Mouse (Mus musculus) lung, embryonic 15.5 days (tissue): Measurements from ENCODE around the gene Ccl7. TPM values are rescaled to one million over a fixed set of nuclear protein-coding genes. Genes with fewer than 3 reads are reported as not detected.

Experiments used
- ATAC-seq: fragments of 200-750 bp; cut with Nextera tagmentation; 2 replicates; pipeline ENCODE4 v1.8.0; 2017; ENCODE audit warnings: moderate number of reproducible peaks, borderline replicate concordance; ENCODE audit not compliant: low FRiP score, low TSS enrichment; ENCODE audit errors: extremely low read depth
- H3K27ac ChIP-seq: fragments of 300-500 bp; sonication (generic); 2 replicates; pipeline ENCODE4 v1.5.1; 2015; ENCODE audit warnings: moderate library complexity, mild to moderate bottlenecking, inconsistent platforms
- H3K27me3 ChIP-seq: fragments of 300-500 bp; sonication (generic); 2 replicates; pipeline ENCODE4 v1.6.1; 2015; ENCODE audit warnings: inconsistent platforms
- H3K36me3 ChIP-seq: fragments of 300-500 bp; sonication (generic); 2 replicates; pipeline ENCODE4 v1.6.1; 2015; ENCODE audit warnings: inconsistent platforms
- H3K4me1 ChIP-seq: fragments of 300-500 bp; sonication (generic); 2 replicates; pipeline ENCODE4 v1.6.1; 2015; ENCODE audit warnings: inconsistent platforms
- H3K4me2 ChIP-seq: fragments of 300-500 bp; sonication (generic); 2 replicates; pipeline ENCODE4 v1.6.1; 2015; ENCODE audit warnings: inconsistent platforms, mild to moderate bottlenecking, moderate library complexity
- H3K4me3 ChIP-seq: fragments of 300-500 bp; sonication (generic); 2 replicates; pipeline ENCODE4 v1.5.1; 2015; ENCODE audit warnings: mild to moderate bottlenecking, inconsistent platforms
- H3K9ac ChIP-seq: fragments of 300-500 bp; sonication (generic); 2 replicates; pipeline ENCODE4 v1.6.1; 2015; ENCODE audit warnings: inconsistent platforms
- H3K9me3 ChIP-seq: fragments of 300-500 bp; sonication (generic); 2 replicates; pipeline ENCODE4 v1.6.1; 2016; ENCODE audit warnings: inconsistent platforms
- WGBS: fragments of 180-500 bp; shearing (Covaris S2); methylation state at CpG from one replicate; pipeline ENCODE4 v1.1.7; 2015; 5-methylcytosine and 5-hydroxymethylcytosine counted together
- polyA plus RNA-seq: library from polyadenylated mRNA; unstranded; fragments of >200 nt; fragmentation: Nextera tagmentation; extraction: Ambion mirVana; gene quantifications from 2 replicates; pipeline ENCODE4 v1.2.1, GENCODE M21; 2015

The Ccl7 gene
- polyA plus RNA-seq, 1 experiment from 2014 or later, result 15.1 TPM

- no peak overlapping the region for H3K4me3 ChIP-seq
- no peak overlapping the region for H3K9ac ChIP-seq
- H3K4me2 ChIP-seq, result no peak overlapping the region
- no peak overlapping the region for H3K27ac ChIP-seq
- 74% methylated on average over 3 of the region's 3 CpGs for whole genome bisulfite sequencing
- H3K4me1 ChIP-seq, result no peaks in the 10 kb centered on the region
- H3K9me3 ChIP-seq, result no peaks in the 10 kb centered on the region
- H3K27me3 ChIP-seq, result no peaks in the 10 kb centered on the region
- no peaks in the 10 kb centered on the region for H3K36me3 ChIP-seq
- ATAC-seq, result no peak
Measured at GRCm38 (mm10) chr11:82016181-82016780, 29.2 kb upstream of the Ccl7 start.

GRCm38 (mm10) chr11:82019389-82019788, 26.1 kb upstream of the Ccl7 start:
- H3K27me3 ChIP-seq, result no peaks in the 10 kb centered on the region
- no peak overlapping the region for H3K9ac ChIP-seq
- no peaks in the 10 kb centered on the region for H3K4me1 ChIP-seq
- no peak overlapping the region for H3K4me3 ChIP-seq
- no peak overlapping the region for H3K4me2 ChIP-seq
- 33% methylated on average over 2 of the region's 2 CpGs for WGBS
- H3K36me3 ChIP-seq, result no peaks in the 10 kb centered on the region
- no peak overlapping the region for H3K27ac ChIP-seq
- ATAC-seq, result no peak
- no peaks in the 10 kb centered on the region for H3K9me3 ChIP-seq

GRCm38 (mm10) chr11:82019793-82020192, 25.7 kb upstream of the Ccl7 start:
- Histone ChIP-seq H3K27me3 (no peaks in the 10 kb centered on the region), H3K4me2 (no peak overlapping the region), H3K36me3 (no peaks in the 10 kb centered on the region), H3K9ac (no peak overlapping the region), H3K4me3 (no peak overlapping the region), H3K9me3 (no peaks in the 10 kb centered on the region), H3K4me1 (no peaks in the 10 kb centered on the region), H3K27ac (no peak overlapping the region)
- no peak for ATAC-seq

- 45% methylated on average over 3 of the region's 3 CpGs for WGBS
- ATAC-seq, result no peak
- Histone ChIP-seq H3K4me1 (no peaks in the 10 kb centered on the region), H3K9ac (no peak overlapping the region), H3K27me3 (no peaks in the 10 kb centered on the region), H3K4me2 (no peak overlapping the region), H3K9me3 (no peaks in the 10 kb centered on the region), H3K36me3 (no peaks in the 10 kb centered on the region), H3K27ac (no peak overlapping the region), H3K4me3 (no peak overlapping the region)
Measured at GRCm38 (mm10) chr11:82021406-82021805, 24.1 kb upstream of the Ccl7 start.

GRCm38 (mm10) chr11:82022504-82023056, 22.9 kb upstream of the Ccl7 start:
- H3K27me3 ChIP-seq, result no peaks in the 10 kb centered on the region
- WGBS, result 79% methylated on average over 6 of the region's 6 CpGs
- no peaks in the 10 kb centered on the region for H3K4me1 ChIP-seq
- H3K27ac ChIP-seq, result no peak overlapping the region
- no peaks in the 10 kb centered on the region for H3K9me3 ChIP-seq
- H3K36me3 ChIP-seq, result no peaks in the 10 kb centered on the region
- no peak overlapping the region for H3K9ac ChIP-seq
- H3K4me2 ChIP-seq, result no peak overlapping the region
- H3K4me3 ChIP-seq, result no peak overlapping the region
- ATAC-seq, result no peak

GRCm38 (mm10) chr11:82023769-82024168, 21.7 kb upstream of the Ccl7 start:
- no peak for ATAC-seq
- Histone ChIP-seq H3K27me3 (no peaks in the 10 kb centered on the region), H3K9me3 (no peaks in the 10 kb centered on the region), H3K4me1 (no peaks in the 10 kb centered on the region), H3K4me3 (no peak overlapping the region), H3K9ac (no peak overlapping the region), H3K36me3 (no peaks in the 10 kb centered on the region), H3K4me2 (no peak overlapping the region), H3K27ac (no peak overlapping the region)
- WGBS, result 64% methylated on average over 4 of the region's 4 CpGs

- 75% methylated on average over 2 of the region's 2 CpGs for WGBS
- ATAC-seq, result no peak
- peaks cover 32% of the 10 kb centered on the region for H3K4me1 ChIP-seq
- H3K9me3 ChIP-seq, result no peaks in the 10 kb centered on the region
- no peak overlapping the region for H3K4me2 ChIP-seq
- H3K27me3 ChIP-seq, result no peaks in the 10 kb centered on the region
- H3K36me3 ChIP-seq, result no peaks in the 10 kb centered on the region
- no peak overlapping the region for H3K27ac ChIP-seq
- no peak overlapping the region for H3K9ac ChIP-seq
- H3K4me3 ChIP-seq, result no peak overlapping the region
Measured at GRCm38 (mm10) chr11:82030171-82030570, 15.3 kb upstream of the Ccl7 start.

- H3K27ac ChIP-seq, result peak overlapping the region; percentile 76
- no peak for ATAC-seq
- H3K9me3 ChIP-seq, result no peaks in the 10 kb centered on the region
Measured at GRCm38 (mm10) chr11:82032136-82032535, 13.4 kb upstream of the Ccl7 start.

GRCm38 (mm10) chr11:82032678-82033344, 12.7 kb upstream of the Ccl7 start:
- ATAC-seq, result peak; percentile 86
- no peaks in the 10 kb centered on the region for H3K27me3 ChIP-seq
- no peaks in the 10 kb centered on the region for H3K9me3 ChIP-seq
- no peak overlapping the region for H3K4me2 ChIP-seq
- H3K9ac ChIP-seq, result no peak overlapping the region
- no peak overlapping the region for H3K4me3 ChIP-seq
- 14% methylated on average over 8 of the region's 8 CpGs for WGBS
- peaks cover 38% of the 10 kb centered on the region for H3K4me1 ChIP-seq
- H3K36me3 ChIP-seq, result no peaks in the 10 kb centered on the region
- peak overlapping the region; percentile 76 for H3K27ac ChIP-seq

More at GRCm38 (mm10) chr11:82032136-82032535, 13.4 kb upstream of the Ccl7 start:
- Histone ChIP-seq H3K9ac (no peak overlapping the region), H3K4me3 (no peak overlapping the region), H3K4me1 (peaks cover 38% of the 10 kb centered on the region), H3K36me3 (no peaks in the 10 kb centered on the region), H3K4me2 (no peak overlapping the region), H3K27me3 (no peaks in the 10 kb centered on the region)

- no peak for ATAC-seq
- H3K9me3 ChIP-seq, result no peaks in the 10 kb centered on the region
- no peaks in the 10 kb centered on the region for H3K27me3 ChIP-seq
- H3K36me3 ChIP-seq, result no peaks in the 10 kb centered on the region
- no peak overlapping the region for H3K4me2 ChIP-seq
- H3K27ac ChIP-seq, result no peak overlapping the region
- no peak overlapping the region for H3K9ac ChIP-seq
- peaks cover 49% of the 10 kb centered on the region for H3K4me1 ChIP-seq
- H3K4me3 ChIP-seq, result no peak overlapping the region
- 81% methylated on average over 7 of the region's 7 CpGs for WGBS
Measured at GRCm38 (mm10) chr11:82034446-82034845, 11.1 kb upstream of the Ccl7 start.

- H3K4me2 ChIP-seq, result peak within 1 kb of the TSS; percentile 17; the same call in 1 of the 2 replicates
- WGBS, result 16% methylated on average over 5 of the region's 5 CpGs
- peaks cover 49% of the 10 kb centered on the region for H3K4me1 ChIP-seq
- H3K36me3 ChIP-seq, result no peaks in the 10 kb centered on the region
- peak within 1 kb of the TSS; percentile 37; the same call in 1 of the 2 replicates for H3K27ac ChIP-seq
- no peaks in the 10 kb centered on the region for H3K27me3 ChIP-seq
- no peak within 1 kb of the TSS for H3K9ac ChIP-seq
- no peaks in the 10 kb centered on the region for H3K9me3 ChIP-seq
- no peak within 1 kb of the TSS for H3K4me3 ChIP-seq
- ATAC-seq, result peak; percentile 74; the same call in 1 of the 2 replicates
Measured at GRCm38 (mm10) chr11:82035356-82035755, 10.2 kb upstream of the Ccl7 start, which contains the start of gene Ccl2. Ccl2 (plus strand) TSS chr11:82035571.

- H3K27me3 ChIP-seq, result no peaks in the 10 kb centered on the region
- 75% methylated on average over 2 of the region's 2 CpGs for WGBS
- no peaks in the 10 kb centered on the region for H3K9me3 ChIP-seq
- peak overlapping the region; percentile 17; the same call in 1 of the 2 replicates for H3K4me2 ChIP-seq
- 0 out of 2 replicates have a peak overlapping the region, but pooled peaks have one; percentile 37 for H3K27ac ChIP-seq
- peaks cover 49% of the 10 kb centered on the region for H3K4me1 ChIP-seq
- no peak overlapping the region for H3K9ac ChIP-seq
- ATAC-seq, result no peak
- no peaks in the 10 kb centered on the region for H3K36me3 ChIP-seq
- no peak overlapping the region for H3K4me3 ChIP-seq
Measured at GRCm38 (mm10) chr11:82035857-82036256, 9.7 kb upstream of the Ccl7 start.
